Mouse (Mus musculus) midbrain, embryonic 14.5 days (tissue): ENCODE data around the gene Gm49340. TPM values are rescaled to one million over a fixed set of nuclear protein-coding genes. Genes with fewer than 3 reads are reported as not detected.

Experiments used
- ATAC-seq: fragments of 200-750 bp; cut with Nextera tagmentation; 2 replicates; pipeline ENCODE4 v1.8.0; 2017; ENCODE audit warnings: moderate number of reproducible peaks, moderate library complexity; ENCODE audit not compliant: low FRiP score, low TSS enrichment
- DNase-seq: peaks from one replicate; pipeline ENCODE4 v3.0.0-alpha.2; 2015
- H3K27ac ChIP-seq: fragments of 300-500 bp; sonication (generic); replicated peaks from 2 replicates; pipeline ENCODE4 v1.5.1; 2014; ENCODE audit warnings: mild to moderate bottlenecking, low read depth, low read length, moderate library complexity
- H3K27me3 ChIP-seq: fragments of 300-500 bp; sonication (generic); 2 replicates; pipeline ENCODE4 v1.6.1; 2014; ENCODE audit warnings: low read length, control low read depth, mixed read lengths; ENCODE audit not compliant: control insufficient read depth, insufficient read depth
- H3K36me3 ChIP-seq: fragments of 300-500 bp; sonication (generic); 2 replicates; pipeline ENCODE4 v1.6.1; 2014; ENCODE audit warnings: low read length, control low read depth; ENCODE audit not compliant: control insufficient read depth, insufficient read depth
- H3K4me1 ChIP-seq: fragments of 300-500 bp; sonication (generic); 2 replicates; pipeline ENCODE4 v1.6.1; 2014; ENCODE audit warnings: mild to moderate bottlenecking, antibody characterized with exemption, low read length, control low read depth; ENCODE audit not compliant: control insufficient read depth, insufficient read depth
- H3K4me2 ChIP-seq: fragments of 300-500 bp; sonication (generic); 2 replicates; pipeline ENCODE4 v1.6.1; 2014; ENCODE audit warnings: mild to moderate bottlenecking, low read length, moderate library complexity
- H3K4me3 ChIP-seq: fragments of 300-500 bp; sonication (generic); replicated peaks from 2 replicates; pipeline ENCODE4 v1.5.1; 2014; ENCODE audit warnings: low read depth, low read length
- H3K9ac ChIP-seq: fragments of 300-500 bp; sonication (generic); replicated peaks from 2 replicates; pipeline ENCODE4 v1.6.1; 2014; ENCODE audit warnings: mild to moderate bottlenecking, low read length, moderate library complexity
- H3K9me3 ChIP-seq: fragments of 300-500 bp; sonication (generic); 2 replicates; pipeline ENCODE4 v1.6.1; 2016; ENCODE audit warnings: low read length, control low read depth, mixed read lengths; ENCODE audit not compliant: control insufficient read depth
- WGBS: fragments of 180-500 bp; shearing (Covaris S2); extraction: QIAGEN DNeasy Blood & Tissue Kit; methylation state at CpG from one replicate; pipeline ENCODE4 v1.1.7; 2014; 5-methylcytosine and 5-hydroxymethylcytosine counted together
- polyA plus RNA-seq: library from polyadenylated mRNA; unstranded; fragments of >200 nt; fragmentation: Nextera tagmentation; extraction: Ambion mirVana; gene quantifications from 2 replicates; pipeline ENCODE4 v1.2.1, GENCODE M21; 2014

The Gm49340 gene
- polyA plus RNA-seq = not detected in 2 replicates

DNA sequence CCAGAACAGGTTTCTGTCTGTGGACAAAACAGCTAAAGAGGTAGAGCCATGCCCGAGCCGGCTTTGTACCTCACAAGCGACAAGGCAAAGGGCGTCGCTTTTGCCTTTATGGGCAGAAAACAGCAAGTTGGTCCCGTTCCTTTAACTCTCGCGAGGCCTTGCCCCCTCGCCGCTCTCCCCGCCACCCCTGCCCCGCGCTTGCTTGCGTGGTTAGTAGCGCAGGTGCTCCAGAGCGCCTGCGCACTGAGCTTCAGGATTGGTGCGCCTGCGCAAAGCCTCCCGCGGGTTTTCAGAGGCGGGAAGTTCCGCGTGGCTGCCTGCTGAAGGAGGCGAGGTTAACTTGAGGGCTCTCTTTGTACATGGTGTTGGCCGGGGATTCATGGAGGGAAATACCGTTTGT, at the start of gene Gm49340, which contains the start of the genes Aspa and Spata22:
TSS of gene Gm49340 (plus strand) at position 300 of the 400 bp plus-strand sequence.
TSS of gene Aspa (minus strand) at position 155 of the 400 bp plus-strand sequence.
TSS of gene Spata22 (plus strand) at position 300 of the 400 bp plus-strand sequence.
- Histone ChIP-seq H3K4me2 (no peak within 1 kb of the TSS), H3K4me1 (no peaks in the 10 kb centered on the region), H3K4me3 (no peak within 1 kb of the TSS), H3K27ac (no peak within 1 kb of the TSS), H3K27me3 (no peaks in the 10 kb centered on the region), H3K36me3 (no peaks in the 10 kb centered on the region), H3K9me3 (no peaks in the 10 kb centered on the region), H3K9ac (no peak within 1 kb of the TSS)
- DNase-seq = no peak
- 83% methylated on average over 27 of the region's 27 CpGs for WGBS
- no peak for ATAC-seq

- DNase-seq = no peak
- peaks cover 2% of the 10 kb centered on the region; the same call in 1 of the 2 replicates for H3K4me1 ChIP-seq
- H3K9ac ChIP-seq = no peak overlapping the region
- H3K27ac ChIP-seq = no peak overlapping the region
- no peaks in the 10 kb centered on the region for H3K27me3 ChIP-seq
- 72% methylated on average over 5 of the region's 5 CpGs for WGBS
- H3K4me3 ChIP-seq = no peak overlapping the region
- H3K4me2 ChIP-seq = no peak overlapping the region
- H3K9me3 ChIP-seq = no peaks in the 10 kb centered on the region
- H3K36me3 ChIP-seq = no peaks in the 10 kb centered on the region
- ATAC-seq = no peak
These were observed 48.8 kb upstream of the Gm49340 start for GRCm38 (mm10) chr11:73280710-73281109.

DNA sequence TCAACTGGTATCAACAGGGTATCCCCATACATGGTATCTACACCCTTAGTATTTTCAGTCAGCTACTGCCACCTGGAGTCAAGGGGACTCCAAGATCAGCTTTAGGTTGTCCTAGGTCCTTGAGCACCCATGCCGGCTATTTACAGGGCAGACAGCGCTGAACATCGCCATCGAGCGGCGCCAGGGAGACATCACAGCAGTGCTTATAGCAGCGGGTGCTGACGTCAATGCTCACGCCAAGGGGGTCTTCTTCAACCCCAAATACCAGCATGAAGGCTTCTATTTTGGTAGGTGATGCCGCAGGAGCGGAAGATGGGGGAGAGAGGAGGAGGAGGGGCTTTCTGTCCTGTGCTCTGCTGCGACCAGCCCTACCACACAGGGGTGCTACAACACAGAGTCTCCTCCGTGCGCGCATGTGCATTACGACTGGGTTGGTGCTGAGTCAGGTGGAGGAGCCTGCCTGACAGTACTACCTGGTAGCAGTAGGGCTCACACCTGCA, 48.0 kb upstream of the Gm49340 start:
- Histone ChIP-seq H3K4me1 (peaks cover 2% of the 10 kb centered on the region; the same call in 1 of the 2 replicates), H3K27me3 (no peaks in the 10 kb centered on the region), H3K4me2 (peak overlapping the region; percentile 53), H3K27ac (no peak overlapping the region), H3K4me3 (peak overlapping the region; percentile 33), H3K36me3 (no peaks in the 10 kb centered on the region), H3K9ac (peak overlapping the region; percentile 13), H3K9me3 (no peaks in the 10 kb centered on the region)
- ATAC-seq = peak; percentile 75
- peak; percentile 77 for DNase-seq
- 2% methylated on average over 16 of the region's 16 CpGs for WGBS

- WGBS = 80% methylated on average over 9 of the region's 9 CpGs
These were observed 46.2 kb upstream of the Gm49340 start for GRCm38 (mm10) chr11:73283369-73283768.

GRCm38 (mm10) chr11:73283926-73284325, 45.6 kb upstream of the Gm49340 start:
- H3K4me1 ChIP-seq = peaks cover 2% of the 10 kb centered on the region; the same call in 1 of the 2 replicates
- no peaks in the 10 kb centered on the region for H3K36me3 ChIP-seq
- no peak overlapping the region for H3K27ac ChIP-seq
- no peak overlapping the region for H3K9ac ChIP-seq
- DNase-seq (no peak), ATAC-seq (no peak)
- no peak overlapping the region for H3K4me3 ChIP-seq
- H3K9me3 ChIP-seq = no peaks in the 10 kb centered on the region
- H3K27me3 ChIP-seq = no peaks in the 10 kb centered on the region
- WGBS = 40% methylated on average over 1 of the region's 1 CpGs
- no peak overlapping the region for H3K4me2 ChIP-seq

More at GRCm38 (mm10) chr11:73283369-73283768, 46.2 kb upstream of the Gm49340 start:
- DNase-seq = no peak
- Histone ChIP-seq H3K4me2 (no peak overlapping the region), H3K36me3 (no peaks in the 10 kb centered on the region), H3K27ac (no peak overlapping the region), H3K9me3 (no peaks in the 10 kb centered on the region), H3K4me1 (peaks cover 2% of the 10 kb centered on the region; the same call in 1 of the 2 replicates), H3K27me3 (no peaks in the 10 kb centered on the region), H3K9ac (no peak overlapping the region), H3K4me3 (no peak overlapping the region)
- no peak for ATAC-seq

DNA sequence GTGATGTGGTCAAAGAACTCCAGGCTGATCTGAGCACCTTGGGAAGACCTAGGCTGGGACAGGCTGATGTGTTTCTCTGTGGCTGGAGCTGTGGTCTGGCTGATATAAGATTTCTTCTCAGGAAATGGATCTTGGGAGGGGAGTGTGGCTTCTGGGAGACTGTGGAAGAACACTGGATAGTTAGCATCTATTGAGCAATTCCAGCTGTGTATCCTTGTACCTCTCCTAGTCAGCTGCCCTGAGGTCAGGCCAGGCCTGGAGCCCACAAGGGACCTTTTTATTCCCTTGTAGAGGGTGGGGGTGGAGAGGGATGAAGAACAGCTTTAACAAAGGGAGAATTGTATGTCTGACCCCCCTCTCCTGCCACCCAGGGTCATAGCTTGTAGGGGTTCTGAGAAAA, 45.2 kb upstream of the Gm49340 start:
- Histone ChIP-seq H3K9me3 (no peaks in the 10 kb centered on the region), H3K9ac (no peak overlapping the region), H3K4me1 (peaks cover 2% of the 10 kb centered on the region; the same call in 1 of the 2 replicates), H3K36me3 (no peaks in the 10 kb centered on the region), H3K4me3 (no peak overlapping the region), H3K27ac (no peak overlapping the region), H3K27me3 (no peaks in the 10 kb centered on the region), H3K4me2 (no peak overlapping the region)
- DNase-seq (no peak), ATAC-seq (no peak)

DNA sequence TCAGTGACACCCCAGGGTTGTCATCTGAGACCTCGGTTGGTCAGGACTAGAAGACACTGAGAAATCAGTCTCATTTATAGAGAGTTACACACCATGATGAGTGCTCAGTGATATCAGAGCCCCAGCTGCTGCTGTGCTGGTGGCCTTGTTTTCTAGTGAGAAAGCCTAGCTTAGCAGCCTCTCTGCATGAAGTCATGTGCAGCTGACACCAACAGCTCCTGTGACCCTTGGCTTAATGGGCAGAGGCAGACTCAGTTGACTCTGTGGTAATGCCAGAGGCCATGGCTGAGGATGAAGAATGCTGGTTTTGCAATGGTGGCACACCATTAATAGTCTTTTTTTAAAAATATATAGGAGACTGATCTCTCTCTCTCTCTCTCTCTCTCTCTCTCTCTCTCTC, 39.9 kb upstream of the Gm49340 start:
- H3K4me2 ChIP-seq = no peak overlapping the region
- no peak overlapping the region for H3K9ac ChIP-seq
- H3K9me3 ChIP-seq = no peaks in the 10 kb centered on the region
- H3K27me3 ChIP-seq = no peaks in the 10 kb centered on the region
- no peak for DNase-seq
- no peak overlapping the region for H3K4me3 ChIP-seq
- WGBS = 86% methylated on average over 1 of the region's 1 CpGs
- H3K27ac ChIP-seq = no peak overlapping the region
- no peak for ATAC-seq
- H3K4me1 ChIP-seq = no peaks in the 10 kb centered on the region
- H3K36me3 ChIP-seq = no peaks in the 10 kb centered on the region

GRCm38 (mm10) chr11:73303123-73303522, 26.4 kb upstream of the Gm49340 start:
- no peak for ATAC-seq

DNA sequence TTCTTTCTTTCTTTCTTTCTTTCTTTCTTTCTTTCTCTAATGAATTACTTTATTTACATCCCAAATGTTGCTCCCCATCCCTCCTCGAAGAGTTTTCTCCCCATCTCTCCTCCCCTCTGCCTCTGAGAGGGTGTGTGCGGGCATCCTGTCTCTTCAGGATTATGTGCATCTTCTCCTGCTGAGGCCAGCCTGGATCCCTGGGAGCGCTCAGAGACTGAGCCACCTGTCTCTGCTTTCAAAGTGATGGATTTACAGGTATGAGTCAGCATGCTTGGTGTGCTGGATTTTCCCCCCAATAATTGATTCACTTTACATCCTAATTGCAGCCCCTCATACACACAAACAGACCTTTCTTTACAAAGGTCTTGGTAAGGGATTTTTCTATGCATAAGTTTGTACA, 13.6 kb upstream of the Gm49340 start:
- DNase-seq (no peak), ATAC-seq (no peak)
- Histone ChIP-seq H3K27me3 (no peaks in the 10 kb centered on the region), H3K4me2 (no peak overlapping the region), H3K4me3 (no peak overlapping the region), H3K27ac (no peak overlapping the region), H3K36me3 (no peaks in the 10 kb centered on the region), H3K4me1 (no peaks in the 10 kb centered on the region), H3K9me3 (no peaks in the 10 kb centered on the region), H3K9ac (no peak overlapping the region)
- WGBS = 50% methylated on average over 3 of the region's 3 CpGs

More at GRCm38 (mm10) chr11:73303123-73303522, 26.4 kb upstream of the Gm49340 start:
- DNase-seq = peak; percentile 2
- Histone ChIP-seq H3K36me3 (no peaks in the 10 kb centered on the region), H3K4me2 (no peak overlapping the region), H3K4me1 (no peaks in the 10 kb centered on the region), H3K27ac (no peak overlapping the region), H3K9ac (no peak overlapping the region), H3K9me3 (no peaks in the 10 kb centered on the region), H3K4me3 (no peak overlapping the region), H3K27me3 (no peaks in the 10 kb centered on the region)
- 6% methylated on average over 2 of the region's 2 CpGs for WGBS
